9 mouse cellular contexts compared by ENCODE assay signal in the genomic region with DNA sequence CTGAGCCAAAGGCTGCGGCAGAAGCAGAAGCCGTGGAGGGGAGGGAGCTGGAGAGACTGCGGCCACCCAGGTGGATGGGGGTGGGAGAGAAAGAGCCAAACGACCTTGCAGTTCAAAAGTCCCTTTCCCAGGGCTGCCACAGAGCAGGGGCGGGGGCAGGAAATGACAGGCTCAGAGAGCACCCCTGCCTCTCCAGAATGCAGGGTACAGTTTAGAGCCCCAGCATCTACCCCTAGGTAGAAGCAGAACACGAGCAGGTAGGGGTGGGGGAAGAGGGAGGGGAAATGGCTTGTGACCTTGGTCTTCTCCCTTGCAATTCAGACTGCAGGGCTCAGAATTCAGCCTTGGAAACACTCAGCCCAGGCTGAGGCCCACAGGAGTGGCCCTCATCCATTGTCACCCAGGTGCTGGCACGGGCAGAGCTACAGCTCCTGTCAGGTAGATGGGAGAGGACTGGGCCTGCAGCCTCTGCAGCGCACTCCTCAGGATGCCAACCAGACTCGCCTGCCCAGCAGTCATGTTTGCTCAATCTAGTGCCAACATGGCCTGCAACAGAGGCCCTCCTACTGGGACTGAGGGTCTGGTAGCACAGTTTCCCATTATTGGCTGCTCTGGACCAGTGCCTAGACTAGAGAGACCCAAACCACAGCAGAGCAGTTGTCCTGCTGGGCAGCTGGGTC. TPM values are rescaled to one million over a fixed set of nuclear protein-coding genes. Genes with fewer than 3 reads are reported as not detected.
DNase-seq lines count a peak whose midpoint lies in the region; ATAC-seq and TF ChIP-seq lines count a peak whose summit lies in the region.
"Had no signal": no experiment of that assay in that cellular context is flagged by ENCODE, and none has a peak within 500 bp of the region (broad histone marks: within the 10 kb centered on the region; RNA-seq: fewer than 3 reads in every experiment).

No protein-coding gene starts in this region.

- no peak overlapping the region for H3K4me2 ChIP-seq in forebrain, embryonic 16.5 days (ENCODE audit: low read length)
- no peak overlapping the region for H3K4me2 ChIP-seq in heart, postnatal 0 days (ENCODE audit: low read depth, low read length)

- H3K4me1 ChIP-seq in forebrain, embryonic 10.5 days: peaks cover 31% of the 10 kb centered on the region
- peaks cover 33% of the 10 kb centered on the region for H3K4me1 ChIP-seq in forebrain, embryonic 16.5 days (replicated peaks; ENCODE audit: control insufficient read depth, insufficient read depth, low read length)
- H3K4me1 ChIP-seq in heart, postnatal 0 days (ENCODE audit: control insufficient read depth, insufficient read depth): peaks cover 40% of the 10 kb centered on the region
- H3K4me1 ChIP-seq in thymus, adult 2 months (replicated peaks; ENCODE audit: control insufficient read depth, insufficient read depth, low read length): peaks cover 32% of the 10 kb centered on the region

- TF ChIP-seq CTCF in heart, postnatal 0 days (IDR thresholded peaks at IDR 0.05; ENCODE audit: low read depth): no peak
- no peak for TF ChIP-seq CTCF in thymus, adult 2 months (IDR thresholded peaks at IDR 0.05; ENCODE audit: borderline replicate concordance, control insufficient read depth, extremely low read depth, insufficient read depth, low read length, poor library complexity)

- 34% methylated on average over 9 of the region's 9 CpGs for WGBS in forebrain, embryonic 10.5 days
- WGBS in forebrain, embryonic 16.5 days: 33% methylated on average over 9 of the region's 9 CpGs
- WGBS in heart, postnatal 0 days: 40% methylated on average over 9 of the region's 9 CpGs
- WGBS in thymus, adult 2 months: 17% methylated on average over 9 of the region's 9 CpGs

- H3K36me3 ChIP-seq in forebrain, embryonic 10.5 days (replicated peaks): no peaks in the 10 kb centered on the region
- H3K36me3 ChIP-seq in forebrain, embryonic 16.5 days (ENCODE audit: control insufficient read depth, insufficient read depth): no peaks in the 10 kb centered on the region
- peaks cover 12% of the 10 kb centered on the region for H3K36me3 ChIP-seq in heart, postnatal 0 days (replicated peaks; ENCODE audit: control insufficient read depth, insufficient read depth, low read length)
- H3K36me3 ChIP-seq in thymus, adult 2 months (ENCODE audit: control insufficient read depth, insufficient read depth, low read length): 0 out of 2 replicates have a peak, but pooled peaks cover 3% of the 10 kb centered on the region

- peak overlapping the region; percentile 12 for H3K27ac ChIP-seq in forebrain, embryonic 10.5 days
- no peak overlapping the region for H3K27ac ChIP-seq in forebrain, embryonic 16.5 days (ENCODE audit: low read length)
- peak overlapping the region; percentile 43; the same call in 1 of the 2 replicates for H3K27ac ChIP-seq in heart, postnatal 0 days (ENCODE audit: low read depth)
- H3K27ac ChIP-seq in thymus, adult 2 months (ENCODE audit: control insufficient read depth, insufficient read depth, low read length): peak overlapping the region; percentile 72

- no peak for DNase-seq in forebrain, embryonic 10.5 days (ENCODE audit: extremely low spot score, low spot score)
- DNase-seq in T-cell, adult 2 months (ENCODE audit: low spot score): peak; percentile 56
- DNase-seq in heart, postnatal 0 days (ENCODE audit: low spot score): no peak
- peak; percentile 61 to 78 for DNase-seq in kidney, postnatal 4 days
- DNase-seq in thymus, adult 2 months: peak; percentile 88
- DNase-seq in right cerebral cortex, adult 2 months (ENCODE audit: low spot score in 2 of 2): no peak
- DNase-seq in urinary bladder, adult 18-20 months (ENCODE audit: low spot score in 2 of 2): no peak

- TF ChIP-seq EP300 in heart, postnatal 0 days (IDR thresholded peaks at IDR 0.05; ENCODE audit: low read depth): no peak

- ATAC-seq in forebrain, embryonic 16.5 days: no peak
- no peak for ATAC-seq in heart, postnatal 0 days (ENCODE audit: insufficient read depth, low read depth)

- no peak for TF ChIP-seq POLR2A in thymus, adult 2 months (IDR thresholded peaks at IDR 0.05; ENCODE audit: control insufficient read depth, extremely low read depth, insufficient read depth, low read length, poor library complexity)

- H3K9ac ChIP-seq in forebrain, embryonic 16.5 days (replicated peaks; ENCODE audit: low read depth, low read length): no peak overlapping the region
- H3K9ac ChIP-seq in heart, postnatal 0 days (replicated peaks; ENCODE audit: low read depth, low read length): 0 out of 2 replicates have a peak overlapping the region, but pooled peaks have one; percentile 5

- peak overlapping the region; percentile 22; the same call in 1 of the 2 replicates for H3K4me3 ChIP-seq in forebrain, embryonic 10.5 days
- no peak overlapping the region for H3K4me3 ChIP-seq in forebrain, embryonic 16.5 days (replicated peaks; ENCODE audit: low read length)
- no peak overlapping the region for H3K4me3 ChIP-seq in heart, postnatal 0 days (ENCODE audit: low read depth, low read length)
- 0 out of 2 replicates have a peak overlapping the region, but pooled peaks have one; percentile 1 for H3K4me3 ChIP-seq in thymus, adult 2 months (ENCODE audit: control insufficient read depth, insufficient read depth, low read length)
- H3K4me3 ChIP-seq: erythroblast, embryonic 14.5 days had no signal

- H3K27me3 ChIP-seq in forebrain, embryonic 10.5 days (ENCODE audit: poor library complexity, severe bottlenecking): peaks cover 46% of the 10 kb centered on the region
- no peaks in the 10 kb centered on the region for H3K27me3 ChIP-seq in forebrain, embryonic 16.5 days (replicated peaks; ENCODE audit: control insufficient read depth, insufficient read depth, low read length)
- H3K27me3 ChIP-seq in heart, postnatal 0 days (ENCODE audit: control insufficient read depth, insufficient read depth, low read length): no peaks in the 10 kb centered on the region
- no peaks in the 10 kb centered on the region for H3K27me3 ChIP-seq in thymus, adult 2 months (ENCODE audit: control insufficient read depth, insufficient read depth, low read length)

- H3K9me3 ChIP-seq in forebrain, embryonic 10.5 days: no peaks in the 10 kb centered on the region
- H3K9me3 ChIP-seq in forebrain, embryonic 16.5 days (ENCODE audit: control insufficient read depth, low read length): no peaks in the 10 kb centered on the region
- no peaks in the 10 kb centered on the region for H3K9me3 ChIP-seq in heart, postnatal 0 days (replicated peaks; ENCODE audit: control insufficient read depth, low read length)

RNA-seq across cellular contexts. Expression of gene H6pd, which starts 17.7 kb away (rescaled TPM):
- polyA plus RNA-seq in forebrain, embryonic 10.5 days (2016; fragmentation: Nextera tagmentation; extraction: Ambion mirVana): 3.0 TPM in 2 replicates
- 2.1 TPM in 2 replicates for polyA plus RNA-seq in forebrain, embryonic 16.5 days (2015; fragmentation: Nextera tagmentation; extraction: Ambion mirVana)
- 25.7 and 35.2 TPM in 2 replicates for total RNA-seq in heart, postnatal 0 days (2014; rRNA removed; ENCODE audit: low replicate concordance)
- polyA plus RNA-seq in heart, postnatal 0 days (2015; fragmentation: Nextera tagmentation; extraction: Ambion mirVana): 7.1 and 7.3 TPM in 2 replicates
- polyA plus RNA-seq in thymus, adult 2 months (2012; rRNA removed): 138 and 152 TPM in 2 replicates

RNA-seq across cellular contexts. Expression of gene Spsb1, which starts 36.3 kb away (rescaled TPM):
- 9.0 and 11.2 TPM in 2 replicates for polyA plus RNA-seq in forebrain, embryonic 10.5 days (2016; fragmentation: Nextera tagmentation; extraction: Ambion mirVana)
- 5.8 and 7.0 TPM in 2 replicates for polyA plus RNA-seq in forebrain, embryonic 16.5 days (2015; fragmentation: Nextera tagmentation; extraction: Ambion mirVana)
- 13.2 and 19.3 TPM in 2 replicates for total RNA-seq in heart, postnatal 0 days (2014; rRNA removed; ENCODE audit: low replicate concordance)
- 14.4 and 15.2 TPM in 2 replicates for polyA plus RNA-seq in heart, postnatal 0 days (2015; fragmentation: Nextera tagmentation; extraction: Ambion mirVana)
- 28.5 and 30.4 TPM in 2 replicates for polyA plus RNA-seq in thymus, adult 2 months (2012; rRNA removed)
- polyA plus RNA-seq: erythroblast, embryonic 14.5 days had no signal

Comparison
In these comparisons a context has a peak if more than half of its experiments do, and no peak if none do; other contexts are left out.
1. H3K4me3 ChIP-seq: peak in forebrain, embryonic 10.5 days (single experiment) and thymus, adult 2 months (single experiment); none in forebrain, embryonic 16.5 days (single experiment) and heart, postnatal 0 days (single experiment).
2. DNase-seq: peak in T-cell, adult 2 months (single experiment), kidney, postnatal 4 days (2 of 2) and thymus, adult 2 months (single experiment); none in forebrain, embryonic 10.5 days (single experiment), heart, postnatal 0 days (single experiment), right cerebral cortex, adult 2 months (0 of 2) and urinary bladder, adult 18-20 months (0 of 2).
3. RNA of gene H6pd, which starts 17.7 kb away (polyA plus RNA-seq): 138 to 152 TPM in thymus, adult 2 months; 7.1 to 7.3 TPM in heart, postnatal 0 days, 3.0 TPM in forebrain, embryonic 10.5 days and 2.1 TPM in forebrain, embryonic 16.5 days; every median in the first group is over 10 times any median in the second.